Mouse (Mus musculus): ENCODE data around the gene Prop1. TPM values are rescaled to one million over a fixed set of nuclear protein-coding genes. Genes with fewer than 3 reads are reported as not detected.

Gene Prop1
- polyA plus RNA-seq, 1 experiment, result not detected

DNA sequence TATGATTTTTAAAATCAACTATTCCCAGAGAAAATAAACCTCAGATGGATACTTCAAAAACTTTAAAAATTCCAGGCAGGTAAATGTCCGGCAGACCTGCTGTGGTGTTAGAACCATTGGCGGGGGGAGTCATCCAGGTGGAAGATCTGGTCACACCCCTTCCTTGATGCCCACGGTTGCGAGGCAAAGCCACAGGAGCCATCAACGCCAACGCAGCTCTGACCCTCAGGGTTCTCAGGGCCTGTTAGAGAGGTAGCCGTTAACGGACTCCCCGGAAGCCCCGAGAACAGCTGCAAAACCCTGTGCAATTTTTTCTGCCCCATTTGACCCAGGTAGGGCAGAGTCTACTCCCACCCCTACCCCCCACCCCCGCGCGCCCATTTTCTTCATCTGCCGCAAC lies 10.1 kb downstream of the Prop1 start, which contains the start of gene 4933414I15Rik:
Gene 4933414I15Rik (minus strand): TSS at position 260 of the 400 bp plus-strand sequence.
- H3K36me3 ChIP-seq (ENCODE audit: control insufficient read depth, insufficient read depth, low read length), result no peaks in the 10 kb centered on the region
- TF ChIP-seq CTCF (IDR thresholded peaks at IDR 0.05; ENCODE audit: extremely low read depth, insufficient read length, insufficient replicate concordance, low read depth, low read length) (no peak), POLR2A (IDR thresholded peaks at IDR 0.05; ENCODE audit: low read depth, low read length) (no peak)
- H3K4me1 ChIP-seq (ENCODE audit: control insufficient read depth, insufficient read depth, insufficient read length, low read length), result no peaks in the 10 kb centered on the region
- WGBS, result 81% methylated on average over 14 of the region's 14 CpGs
- no peak within 1 kb of the TSS for H3K4me3 ChIP-seq (ENCODE audit: low read depth, low read length)
- no peak within 1 kb of the TSS for H3K27ac ChIP-seq (ENCODE audit: insufficient read depth, low read depth, low read length)
- no peaks in the 10 kb centered on the region for H3K27me3 ChIP-seq (ENCODE audit: control insufficient read depth, insufficient read depth, low read length)

DNA sequence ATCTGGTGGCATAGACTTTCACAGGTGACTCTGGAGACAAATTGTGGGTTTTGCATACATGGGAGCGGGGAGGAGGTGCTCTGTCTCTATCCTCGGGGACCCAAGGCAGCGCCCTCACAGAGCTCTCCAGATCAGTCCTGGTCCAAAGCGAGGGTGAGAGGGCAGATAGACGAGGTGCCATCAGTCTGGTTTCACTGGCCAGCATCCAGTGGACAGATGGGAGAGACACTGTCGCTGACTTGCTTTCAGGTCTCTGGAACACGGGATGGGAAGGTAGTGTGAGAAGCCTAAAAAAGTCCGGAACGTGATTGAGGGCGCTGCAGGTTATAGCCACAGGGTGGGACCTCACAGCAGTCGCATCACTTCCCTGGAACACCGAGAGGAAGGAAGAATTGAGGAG lies 11.2 kb downstream of the Prop1 start:
- no peak overlapping the region for H3K27ac ChIP-seq (ENCODE audit: insufficient read depth, low read depth, low read length)
- no peak overlapping the region for H3K4me3 ChIP-seq (ENCODE audit: low read depth, low read length)
- H3K27me3 ChIP-seq (ENCODE audit: control insufficient read depth, insufficient read depth, low read length), result no peaks in the 10 kb centered on the region
- H3K4me1 ChIP-seq (ENCODE audit: control insufficient read depth, insufficient read depth, insufficient read length, low read length), result no peaks in the 10 kb centered on the region
- WGBS, result 63% methylated on average over 12 of the region's 12 CpGs
- TF ChIP-seq CTCF (IDR thresholded peaks at IDR 0.05; ENCODE audit: extremely low read depth, insufficient read length, insufficient replicate concordance, low read depth, low read length) (no peak), POLR2A (IDR thresholded peaks at IDR 0.05; ENCODE audit: low read depth, low read length) (no peak)
- no peaks in the 10 kb centered on the region for H3K36me3 ChIP-seq (ENCODE audit: control insufficient read depth, insufficient read depth, low read length)

DNA sequence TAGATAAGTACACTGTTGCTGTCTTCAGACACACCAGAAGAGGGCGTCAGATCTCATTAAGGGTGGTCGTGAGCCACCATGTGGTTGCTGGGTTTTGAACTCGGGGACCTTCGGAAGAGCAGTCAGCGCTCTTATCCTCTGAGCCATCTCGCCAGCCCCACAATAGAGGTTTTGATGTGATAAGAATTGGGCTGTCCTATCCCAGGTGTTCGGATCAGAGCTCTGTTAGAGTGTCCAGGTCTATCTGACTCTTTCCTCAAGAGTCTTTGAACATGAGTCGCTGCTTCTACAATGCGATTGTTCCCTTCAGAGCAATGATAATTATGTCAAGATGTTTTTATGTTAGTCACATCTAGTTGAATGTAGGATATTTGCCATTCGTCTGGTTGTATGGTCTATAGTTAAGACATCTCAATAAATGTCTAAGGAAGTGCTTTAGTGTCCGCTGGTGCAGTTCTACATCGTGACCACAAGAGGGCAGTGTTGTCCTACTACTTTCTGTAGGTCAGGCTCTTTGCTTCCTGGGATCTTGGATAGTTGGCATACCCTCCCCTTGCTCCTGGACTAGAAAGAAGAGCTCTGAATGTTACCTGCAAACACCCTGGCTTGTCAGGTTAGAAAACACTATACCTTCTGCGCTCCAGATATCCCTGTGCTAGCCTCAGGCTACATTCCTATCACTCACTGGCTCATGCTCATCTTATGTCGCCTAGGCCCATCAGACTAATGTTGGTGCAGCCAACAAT lies 13.8 kb downstream of the Prop1 start:
- H3K4me3 ChIP-seq (ENCODE audit: low read depth, low read length), result no peak overlapping the region
- TF ChIP-seq CTCF (IDR thresholded peaks at IDR 0.05; ENCODE audit: extremely low read depth, insufficient read length, insufficient replicate concordance, low read depth, low read length) (peak; percentile 44; the same call in 1 of the 2 replicates), POLR2A (IDR thresholded peaks at IDR 0.05; ENCODE audit: low read depth, low read length) (no peak)
- 31% methylated on average over 14 of the region's 14 CpGs for WGBS
- H3K4me1 ChIP-seq (ENCODE audit: control insufficient read depth, insufficient read depth, insufficient read length, low read length), result no peaks in the 10 kb centered on the region
- H3K36me3 ChIP-seq (ENCODE audit: control insufficient read depth, insufficient read depth, low read length), result no peaks in the 10 kb centered on the region
- no peak overlapping the region for H3K27ac ChIP-seq (ENCODE audit: insufficient read depth, low read depth, low read length)
- H3K27me3 ChIP-seq (ENCODE audit: control insufficient read depth, insufficient read depth, low read length), result no peaks in the 10 kb centered on the region

DNA sequence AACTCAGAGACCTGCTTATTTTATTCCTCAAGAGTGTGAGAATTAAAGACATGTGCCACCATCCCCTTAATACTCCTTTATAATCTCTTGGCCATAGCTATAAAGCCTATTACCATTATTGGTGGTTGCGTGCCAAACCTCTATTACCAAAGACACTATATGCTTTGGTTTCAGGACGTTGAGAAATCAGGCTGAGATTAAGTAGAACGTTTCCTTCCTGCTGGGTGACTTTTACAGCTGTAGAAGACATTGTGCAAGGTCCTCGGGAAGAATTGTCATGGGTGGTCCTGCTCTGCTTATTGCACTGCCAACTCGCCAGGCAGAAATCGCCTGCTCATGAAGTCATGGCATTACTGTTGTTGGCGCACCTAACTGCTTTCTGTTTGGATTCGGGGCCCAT lies 15.1 kb downstream of the Prop1 start:
- TF ChIP-seq CTCF (IDR thresholded peaks at IDR 0.05; ENCODE audit: extremely low read depth, insufficient read length, insufficient replicate concordance, low read depth, low read length), result no peak
- TF ChIP-seq POLR2A (IDR thresholded peaks at IDR 0.05; ENCODE audit: low read depth, low read length), result no peak
- no peaks in the 10 kb centered on the region for H3K4me1 ChIP-seq (ENCODE audit: control insufficient read depth, insufficient read depth, insufficient read length, low read length)
- WGBS, result 62% methylated on average over 8 of the region's 8 CpGs
- no peak overlapping the region for H3K4me3 ChIP-seq (ENCODE audit: low read depth, low read length)
- no peaks in the 10 kb centered on the region for H3K36me3 ChIP-seq (ENCODE audit: control insufficient read depth, insufficient read depth, low read length)
- no peaks in the 10 kb centered on the region for H3K27me3 ChIP-seq (ENCODE audit: control insufficient read depth, insufficient read depth, low read length)
- H3K27ac ChIP-seq (ENCODE audit: insufficient read depth, low read depth, low read length), result no peak overlapping the region

DNA sequence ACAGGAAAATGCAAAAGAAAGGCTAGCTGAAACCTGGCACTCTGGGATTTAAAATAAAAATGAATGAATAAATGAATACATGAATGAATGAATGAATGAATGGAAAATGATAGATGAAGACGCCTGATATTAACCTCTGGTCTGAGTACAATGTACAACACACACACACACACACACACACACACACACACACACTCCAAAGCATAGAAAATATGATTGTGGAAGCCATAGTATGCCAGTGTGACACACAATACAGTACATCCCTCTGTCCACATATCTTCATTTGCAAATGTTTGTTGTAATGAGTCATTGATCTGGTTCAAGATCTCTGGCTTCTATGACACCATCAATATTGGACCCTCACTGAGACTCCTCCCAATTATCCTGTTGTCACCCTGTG lies 21.5 kb downstream of the Prop1 start:
- no peaks in the 10 kb centered on the region for H3K36me3 ChIP-seq (ENCODE audit: control insufficient read depth, insufficient read depth, low read length)
- H3K27ac ChIP-seq (ENCODE audit: insufficient read depth, low read depth, low read length), result no peak overlapping the region
- no peaks in the 10 kb centered on the region for H3K4me1 ChIP-seq (ENCODE audit: control insufficient read depth, insufficient read depth, insufficient read length, low read length)
- no peaks in the 10 kb centered on the region for H3K27me3 ChIP-seq (ENCODE audit: control insufficient read depth, insufficient read depth, low read length)
- no peak overlapping the region for H3K4me3 ChIP-seq (ENCODE audit: low read depth, low read length)
- TF ChIP-seq CTCF (IDR thresholded peaks at IDR 0.05; ENCODE audit: extremely low read depth, insufficient read length, insufficient replicate concordance, low read depth, low read length) (no peak), POLR2A (IDR thresholded peaks at IDR 0.05; ENCODE audit: low read depth, low read length) (no peak)
- WGBS, result 62% methylated on average over 1 of the region's 1 CpGs

DNA sequence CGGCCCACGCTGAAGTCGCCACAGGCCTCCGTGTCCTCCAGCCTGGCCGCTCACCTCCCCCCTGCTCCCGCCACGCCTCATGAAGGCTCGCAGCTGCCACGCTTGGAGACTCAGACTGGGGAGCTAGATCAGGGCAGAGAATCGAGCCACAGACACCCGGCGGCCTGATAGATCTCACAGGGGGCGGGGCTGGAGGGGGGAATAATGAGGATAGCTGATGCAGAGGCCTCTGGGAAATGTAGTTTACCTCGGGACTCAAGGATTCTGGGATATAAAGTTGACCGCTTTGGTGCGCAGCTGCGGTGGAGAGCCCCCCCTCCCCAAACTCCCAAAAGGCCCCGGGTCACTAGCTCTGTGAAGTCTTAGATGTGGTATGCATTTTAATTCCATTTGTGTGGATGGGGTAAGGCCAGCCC lies 22.1 kb downstream of the Prop1 start, which contains the start of gene Zfp354b:
Gene Zfp354b (minus strand): TSS at position 183 of the 416 bp plus-strand sequence.
- TF ChIP-seq CTCF (IDR thresholded peaks at IDR 0.05; ENCODE audit: extremely low read depth, insufficient read length, insufficient replicate concordance, low read depth, low read length) (no peak), POLR2A (IDR thresholded peaks at IDR 0.05; ENCODE audit: low read depth, low read length) (no peak)
- Histone ChIP-seq H3K4me1 (ENCODE audit: control insufficient read depth, insufficient read depth, insufficient read length, low read length) (no peaks in the 10 kb centered on the region), H3K4me3 (ENCODE audit: low read depth, low read length) (peak within 1 kb of the TSS; percentile 82), H3K27me3 (ENCODE audit: control insufficient read depth, insufficient read depth, low read length) (no peaks in the 10 kb centered on the region), H3K36me3 (ENCODE audit: control insufficient read depth, insufficient read depth, low read length) (no peaks in the 10 kb centered on the region), H3K27ac (ENCODE audit: insufficient read depth, low read depth, low read length) (no peak within 1 kb of the TSS)
- under 1% methylated on average over 18 of the region's 18 CpGs for WGBS

DNA sequence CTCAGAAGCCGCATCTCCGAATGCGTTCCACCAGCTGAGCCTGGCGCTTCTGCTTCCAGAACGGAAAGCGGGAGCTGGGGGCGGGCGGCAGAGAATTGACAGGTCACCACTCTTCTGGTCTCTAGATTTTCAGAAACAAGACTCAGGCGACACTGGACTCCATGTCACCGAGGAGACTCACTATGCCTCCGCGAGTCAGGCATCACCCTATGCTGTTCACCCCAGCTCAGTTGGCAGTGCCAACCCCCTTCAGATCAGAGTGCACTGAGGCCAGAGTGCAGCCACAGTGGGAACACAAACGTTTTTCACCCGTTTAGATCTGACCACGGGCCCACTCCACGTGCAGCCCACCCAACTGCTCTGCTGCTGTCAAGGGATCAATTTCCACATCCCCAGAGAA lies 22.5 kb downstream of the Prop1 start:
- H3K4me3 ChIP-seq (ENCODE audit: low read depth, low read length), result peak overlapping the region; percentile 82
- WGBS, result under 1% methylated on average over 16 of the region's 16 CpGs
- H3K4me1 ChIP-seq (ENCODE audit: control insufficient read depth, insufficient read depth, insufficient read length, low read length), result no peaks in the 10 kb centered on the region
- no peak for TF ChIP-seq POLR2A (IDR thresholded peaks at IDR 0.05; ENCODE audit: low read depth, low read length)
- TF ChIP-seq CTCF (IDR thresholded peaks at IDR 0.05; ENCODE audit: extremely low read depth, insufficient read length, insufficient replicate concordance, low read depth, low read length), result no peak
- no peak overlapping the region for H3K27ac ChIP-seq (ENCODE audit: insufficient read depth, low read depth, low read length)
- H3K27me3 ChIP-seq (ENCODE audit: control insufficient read depth, insufficient read depth, low read length), result no peaks in the 10 kb centered on the region
- no peaks in the 10 kb centered on the region for H3K36me3 ChIP-seq (ENCODE audit: control insufficient read depth, insufficient read depth, low read length)
